Mouse (Mus musculus) adrenal gland, postnatal 36 days (tissue): Measurements from ENCODE around the gene Gabpa. TPM values are rescaled to one million over a fixed set of nuclear protein-coding genes. Genes with fewer than 3 reads are reported as not detected.

ENCODE experiments used
- DNase-seq, 2 experiments: peaks; one replicate each; pipeline ENCODE4 v3.0.0; 2021; ENCODE audit warnings: mixed read lengths in 1 of 2
- total RNA-seq, 2 experiments: library from RNA; stranded (reverse); gene quantifications; 2 replicates each; pipeline ENCODE4 v1.2.3; 2021

Gabpa gene
- total RNA-seq, 2 experiments from 2014 or later, result 37.7 to 46.1 TPM

DNA sequence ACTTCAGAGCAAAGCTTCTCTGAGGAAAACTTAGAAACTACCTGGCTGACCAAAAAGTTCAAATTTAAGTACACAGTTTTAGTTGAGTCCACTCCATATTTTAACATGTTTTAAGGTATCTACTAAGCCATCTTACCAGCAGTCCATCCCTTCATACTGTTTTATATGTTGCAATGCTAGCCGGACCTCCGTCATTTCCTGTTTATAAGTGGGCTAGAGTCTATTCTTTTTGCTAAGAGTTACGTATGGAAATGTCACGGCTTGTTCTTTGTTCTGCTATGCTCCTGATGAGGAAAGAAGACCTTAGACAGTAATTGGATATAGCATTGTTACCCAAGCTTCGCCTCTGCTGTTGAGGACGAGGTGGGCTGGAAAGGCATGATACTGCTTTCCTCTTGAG is 18.8 kb downstream of the Gabpa start:
- no peak for DNase-seq

DNA sequence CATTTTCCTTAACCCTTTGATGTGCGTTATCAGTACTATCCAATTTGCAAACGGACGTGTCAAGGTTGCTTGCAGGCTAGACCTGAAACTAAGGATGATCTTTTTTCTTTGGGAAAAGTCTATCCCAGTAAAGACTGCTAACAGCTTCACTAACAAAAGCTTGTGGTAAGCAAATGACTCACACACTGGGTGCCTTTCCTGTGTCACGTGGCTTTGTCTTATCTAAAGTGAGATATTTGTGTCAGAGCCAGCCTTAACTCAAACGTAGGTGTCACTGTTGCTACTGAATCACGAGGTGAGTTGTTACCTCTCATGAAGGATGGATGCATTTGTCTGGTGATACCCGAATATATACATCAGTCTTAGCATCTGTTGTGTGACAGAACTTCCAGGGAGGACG is 29.9 kb downstream of the Gabpa start:
- DNase-seq, result no peak

DNA sequence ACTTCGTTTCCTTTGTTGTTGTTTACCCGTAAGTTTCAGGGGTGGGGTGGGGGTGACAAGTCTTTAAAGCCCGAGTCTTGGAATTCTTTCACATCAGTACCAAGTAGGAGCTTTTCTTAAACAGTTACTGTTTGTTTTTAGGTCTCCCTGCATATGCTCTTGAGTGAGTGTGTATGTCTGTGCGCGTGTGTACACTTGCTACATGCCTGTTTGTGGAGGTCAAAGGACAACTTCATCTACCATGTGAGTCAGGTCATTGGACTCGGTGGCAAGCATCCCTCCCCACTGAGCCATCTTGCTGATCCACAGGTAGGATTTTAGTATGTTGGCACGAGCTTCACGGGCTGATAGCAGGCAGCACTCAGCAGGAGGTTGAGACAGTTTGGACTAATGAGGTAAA is 39.1 kb downstream of the Gabpa start:
- no peak for DNase-seq

DNA sequence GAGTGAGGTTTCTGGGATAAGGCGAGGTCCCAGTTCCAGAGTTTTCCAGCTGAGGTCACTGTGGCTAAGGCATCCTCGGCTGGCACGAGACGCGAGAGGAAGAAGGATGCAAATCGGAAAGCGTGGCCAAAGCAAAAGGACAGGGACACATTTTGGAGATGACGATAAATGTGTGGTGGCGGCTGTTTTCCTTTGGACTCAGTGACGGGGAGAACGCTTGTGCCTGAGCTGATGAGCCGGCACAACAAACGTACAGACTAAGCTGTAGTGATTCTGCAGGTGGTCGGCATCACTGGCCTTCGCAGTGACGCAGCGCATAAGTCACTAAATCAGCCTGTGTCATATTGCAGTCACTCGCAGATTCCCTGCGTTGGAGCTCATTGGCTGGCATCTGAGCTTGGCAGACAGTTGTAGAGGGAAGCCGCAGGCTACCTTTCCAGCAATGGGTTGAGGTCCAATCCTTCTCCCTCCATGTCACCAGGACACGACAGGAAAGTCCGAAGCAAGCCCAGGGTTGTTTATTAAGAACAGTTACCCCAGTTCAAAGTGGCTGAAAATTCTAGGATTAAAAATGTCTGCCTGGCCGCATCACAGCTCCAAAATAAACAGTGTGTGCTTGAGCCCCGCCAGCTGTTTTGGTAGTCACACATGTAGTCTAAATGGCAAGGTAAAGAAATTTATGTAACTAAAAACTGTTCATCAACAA is 40.4 kb downstream of the Gabpa start:
- no peak for DNase-seq

DNA sequence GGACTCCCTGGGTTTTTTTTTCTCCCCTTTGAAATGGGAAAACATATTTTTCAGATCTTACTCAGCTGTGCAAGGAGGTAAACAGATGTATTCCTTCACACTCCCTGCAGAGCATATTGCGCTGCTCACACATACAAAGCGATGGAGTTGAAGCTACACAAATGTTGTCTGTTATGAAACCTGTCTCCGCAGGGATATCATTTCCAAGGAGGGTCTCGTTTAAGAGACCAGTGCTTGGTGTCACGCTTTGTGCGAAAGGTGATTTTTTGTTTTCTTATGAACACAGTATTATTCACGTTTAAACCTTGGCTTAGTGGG is 41.0 kb downstream of the Gabpa start:
- no peak for DNase-seq

DNA sequence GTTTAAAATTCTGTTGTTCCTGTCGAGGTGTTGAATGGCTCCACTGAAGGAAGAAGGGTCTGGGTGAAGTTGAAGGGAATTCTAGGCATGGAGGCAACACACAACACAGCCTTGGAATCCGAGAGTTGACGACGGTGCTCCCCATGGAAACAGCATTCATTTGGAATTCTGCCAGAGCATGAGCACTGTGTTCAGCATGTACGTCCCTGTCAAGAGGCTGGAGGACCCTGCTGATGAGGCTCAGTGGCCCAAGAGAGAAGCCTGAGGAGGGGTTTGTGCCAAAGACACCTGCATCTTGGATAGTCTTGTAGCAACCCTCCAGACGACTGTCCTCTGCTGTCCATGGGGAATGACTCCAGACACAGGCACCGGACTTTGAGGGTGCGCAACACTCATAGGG is 41.4 kb downstream of the Gabpa start:
- DNase-seq, result no peak

DNA sequence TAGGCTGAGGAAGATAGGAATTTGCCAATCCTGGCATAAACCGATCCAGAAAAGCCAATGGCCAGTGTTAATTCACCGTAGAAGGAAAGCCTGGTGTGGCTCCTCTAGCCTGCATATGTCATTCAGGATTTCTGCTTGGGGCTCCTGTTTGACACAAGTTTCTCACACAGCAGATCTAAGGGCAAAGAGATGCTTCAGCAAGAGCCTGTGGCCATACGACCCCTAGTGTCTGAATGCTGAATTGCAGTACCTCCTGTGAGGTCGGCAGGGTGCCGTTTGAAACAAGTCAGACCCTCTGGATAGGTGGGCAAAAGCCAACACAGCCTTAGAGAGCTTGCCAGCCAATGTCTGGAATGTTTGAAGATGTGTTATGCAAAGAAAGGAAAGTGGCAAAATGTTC is 44.4 kb downstream of the Gabpa start:
- DNase-seq, result peak; percentile 69 to 79

DNA sequence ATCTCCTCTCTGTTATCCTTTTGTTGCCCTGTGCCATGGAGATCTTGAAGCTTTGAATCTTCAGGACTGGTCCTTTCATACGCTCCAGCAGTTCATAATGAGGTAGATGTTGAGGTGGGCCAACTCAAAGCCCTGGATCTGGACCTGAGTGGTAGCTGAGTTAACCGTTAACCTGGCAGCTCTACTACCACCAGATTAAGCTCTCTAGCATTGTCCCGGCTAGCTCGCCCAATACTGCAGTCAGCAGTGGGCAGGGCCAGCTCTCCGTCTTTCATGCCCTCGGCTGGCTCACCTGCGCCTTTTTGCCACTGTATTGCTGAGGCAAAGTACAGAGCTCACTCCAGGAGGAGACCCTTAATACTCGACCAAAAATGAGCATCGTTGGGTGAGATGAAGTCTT is 46.4 kb downstream of the Gabpa start:
- no peak for DNase-seq

DNA sequence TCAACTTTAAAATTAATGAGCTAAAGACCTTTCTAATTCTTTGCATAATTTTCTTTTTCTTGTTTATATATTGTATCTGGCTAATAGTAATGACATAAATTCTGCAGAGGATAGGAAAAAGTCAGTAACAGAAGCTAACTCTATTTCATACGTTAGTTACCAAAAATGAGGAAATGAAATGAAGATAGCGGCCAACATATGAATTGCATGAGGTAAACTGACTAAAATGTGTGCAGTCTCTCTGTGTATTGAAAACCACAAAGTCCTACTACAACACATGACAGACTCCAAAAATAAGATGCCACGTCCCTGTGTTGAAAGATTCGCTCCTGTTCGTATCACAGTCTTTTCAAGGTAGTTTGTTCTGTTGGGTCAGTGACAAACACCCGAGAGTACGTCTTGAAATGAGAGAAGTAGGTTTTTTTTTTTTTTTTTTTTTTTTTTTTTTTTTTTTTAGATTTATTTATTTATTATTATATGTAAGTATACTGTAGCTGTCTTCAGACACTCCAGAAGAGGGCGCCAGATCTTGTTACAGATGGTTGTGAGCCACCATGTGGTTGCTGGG is 47.1 kb downstream of the Gabpa start:
- DNase-seq, result no peak

DNA sequence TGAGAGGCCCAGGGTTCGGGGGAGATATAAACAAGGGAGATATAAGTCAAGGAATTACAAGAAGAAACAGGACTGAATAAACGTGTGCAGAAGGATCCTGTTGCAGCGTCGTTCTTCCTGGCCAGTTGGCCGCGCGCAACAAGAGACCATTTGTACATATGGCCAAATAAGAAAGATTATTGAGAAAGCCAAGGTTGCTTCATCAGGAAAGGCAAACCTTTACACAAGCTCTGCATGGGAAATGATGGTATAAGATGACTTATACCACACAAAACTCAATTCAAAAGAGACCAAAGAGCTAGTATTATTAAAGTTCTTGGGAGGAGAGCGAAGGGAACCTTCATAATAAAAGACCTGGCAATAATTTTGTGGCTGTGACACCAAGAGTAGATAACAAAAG is 49.8 kb downstream of the Gabpa start:
- DNase-seq, result no peak

DNA sequence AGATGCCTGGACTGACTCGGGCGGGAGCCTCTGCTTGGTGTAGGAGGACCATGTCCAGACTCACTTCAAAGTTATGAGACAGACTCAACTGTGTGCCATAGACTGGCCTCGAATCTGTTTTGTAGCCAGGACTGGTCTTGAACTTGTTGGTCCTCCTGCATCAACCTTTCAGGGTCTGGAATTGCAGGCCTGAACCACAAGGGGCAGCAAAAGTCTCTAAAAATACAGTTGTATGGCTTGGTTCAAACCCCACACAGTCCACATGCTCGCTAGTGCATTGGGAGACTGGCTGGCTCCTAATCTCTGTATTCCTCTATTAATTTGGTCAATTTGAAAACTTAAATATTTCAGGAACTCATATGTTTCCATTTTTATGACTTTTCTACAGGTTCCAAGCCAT is 68.3 kb downstream of the Gabpa start:
- no peak for DNase-seq

DNA sequence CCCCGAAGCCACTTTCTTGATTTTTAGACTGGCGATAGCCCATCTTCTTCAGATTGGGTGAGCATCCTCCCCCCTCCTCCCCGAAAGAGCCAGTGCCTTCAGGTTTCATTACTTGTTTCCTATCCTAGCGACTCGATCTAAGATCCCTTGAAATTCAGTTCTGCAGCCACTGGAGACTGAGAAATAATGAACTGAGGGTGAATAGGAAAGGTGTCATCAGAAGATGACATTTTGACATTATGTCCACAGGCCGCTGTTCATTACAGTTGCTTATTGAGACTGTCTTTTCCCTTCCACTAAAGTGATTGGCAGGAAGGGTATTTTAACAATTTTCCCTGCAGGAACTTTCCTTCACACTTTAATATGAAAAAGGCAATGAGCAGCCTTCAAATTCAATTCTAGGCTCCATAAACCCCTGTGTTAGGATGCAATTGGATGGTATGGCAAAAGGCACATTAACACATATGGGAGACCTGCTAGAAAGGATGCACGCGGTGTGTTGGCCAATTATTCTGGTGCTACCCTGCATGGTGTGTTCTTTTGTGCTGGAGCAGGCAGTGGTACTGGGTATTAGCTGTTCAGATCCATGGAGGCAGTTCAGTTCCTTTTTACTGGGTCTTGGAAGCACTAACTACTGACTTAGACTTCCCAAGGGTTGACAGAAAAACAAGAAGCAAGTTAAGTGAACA is 76.9 kb downstream of the Gabpa start:
- DNase-seq, result no peak

Other genes with a start within 250 kb of the Gabpa start
- gene Mrpl39, start 99.2 kb upstream of the Gabpa start, total RNA-seq, result 10 to 100 TPM; 42.7 to 43.0 TPM
- 10 to 100 TPM in 1 of 2 experiments, 1 to 10 TPM in 1; 9.0 to 12.6 TPM for gene Jam2, start 60.8 kb upstream of the Gabpa start, total RNA-seq
- gene Atp5j, start 700 bp downstream of the Gabpa start, total RNA-seq, result 100 to 1,000 TPM; 463 to 544 TPM